Mouse (Mus musculus) midbrain, postnatal 0 days (tissue): Measurements from ENCODE around the gene Mras. TPM values are rescaled to one million over a fixed set of nuclear protein-coding genes. Genes with fewer than 3 reads are reported as not detected.

ENCODE experiments used
- ATAC-seq: fragments of 200-750 bp; cut with Nextera tagmentation; 2 replicates; pipeline ENCODE4 v1.8.0; 2017; ENCODE audit warnings: moderate number of reproducible peaks, mild to moderate bottlenecking, moderate TSS enrichment, moderate library complexity; ENCODE audit not compliant: low FRiP score
- DNase-seq: peaks from one replicate; pipeline ENCODE4 v3.0.0-alpha.2; 2015; ENCODE audit warnings: low spot score
- H3K27ac ChIP-seq: fragments of 300-500 bp; sonication (generic); 2 replicates; pipeline ENCODE4 v1.5.1; 2014; ENCODE audit warnings: low read depth, mild to moderate bottlenecking, low read length, mixed read lengths
- H3K27me3 ChIP-seq: fragments of 300-500 bp; sonication (generic); 2 replicates; pipeline ENCODE4 v1.6.1; 2014; ENCODE audit warnings: low read length, control low read depth, mixed read lengths; ENCODE audit not compliant: insufficient read depth
- H3K36me3 ChIP-seq: fragments of 300-500 bp; sonication (generic); 2 replicates; pipeline ENCODE4 v1.6.1; 2014; ENCODE audit warnings: low read length, control low read depth, mixed read lengths; ENCODE audit not compliant: insufficient read depth
- H3K4me1 ChIP-seq: fragments of 300-500 bp; sonication (generic); 2 replicates; pipeline ENCODE4 v1.6.1; 2014; ENCODE audit warnings: mild to moderate bottlenecking, control low read depth, antibody characterized with exemption, low read length, mixed read lengths; ENCODE audit not compliant: insufficient read depth
- H3K4me2 ChIP-seq: fragments of 300-500 bp; sonication (generic); 2 replicates; pipeline ENCODE4 v1.6.1; 2014; ENCODE audit warnings: low read depth, mild to moderate bottlenecking, low read length, mixed read lengths; ENCODE audit not compliant: poor library complexity, severe bottlenecking
- H3K4me3 ChIP-seq: fragments of 300-500 bp; sonication (generic); 2 replicates; pipeline ENCODE4 v1.5.1; 2014; ENCODE audit warnings: low read depth, mild to moderate bottlenecking, low read length, moderate library complexity
- H3K9ac ChIP-seq: fragments of 300-500 bp; sonication (generic); replicated peaks from 2 replicates; pipeline ENCODE4 v1.6.1; 2014; ENCODE audit warnings: mild to moderate bottlenecking, low read length, moderate library complexity, mixed read lengths; ENCODE audit not compliant: poor library complexity, severe bottlenecking
- H3K9me3 ChIP-seq: fragments of 300-500 bp; sonication (generic); 2 replicates; pipeline ENCODE4 v1.6.1; 2016; ENCODE audit warnings: low read length, control low read depth
- CTCF ChIP-seq: IDR thresholded peaks from 2 replicates; pipeline ENCODE4 v1.5.1; 2016; ENCODE audit warnings: antibody characterized with exemption, mild to moderate bottlenecking
- WGBS: fragments of 180-500 bp; shearing (Covaris S2); extraction: QIAGEN DNeasy Blood & Tissue Kit; methylation state at CpG from one replicate; pipeline ENCODE4 v1.1.7; 2014; 5-methylcytosine and 5-hydroxymethylcytosine counted together
- polyA plus RNA-seq: library from polyadenylated mRNA; unstranded; fragments of >200 nt; fragmentation: Nextera tagmentation; extraction: Ambion mirVana; gene quantifications from 2 replicates; pipeline ENCODE4 v1.2.1, GENCODE M21; 2015
- total RNA-seq: library from RNA; depleted of rRNA; stranded (reverse); fragments of >200 nt; gene quantifications from 2 replicates; pipeline ENCODE4 v1.2.3, GENCODE M21; 2014

The Mras gene
- total and polyA plus RNA-seq, 2 experiments from 2014 or later: 72.6 to 92.9 TPM

- WGBS: 75% methylated on average over 7 of the region's 7 CpGs
- Histone ChIP-seq H3K27me3 (no peaks in the 10 kb centered on the region), H3K4me2 (no peak overlapping the region), H3K4me1 (no peaks in the 10 kb centered on the region), H3K9me3 (no peaks in the 10 kb centered on the region), H3K36me3 (no peaks in the 10 kb centered on the region), H3K27ac (no peak overlapping the region), H3K9ac (no peak overlapping the region), H3K4me3 (no peak overlapping the region)
- TF ChIP-seq CTCF: no peak
- ATAC-seq: no peak
- no peak for DNase-seq
Observed at GRCm38 (mm10) chr9:99368431-99368830, 68.8 kb downstream of the Mras start.

GRCm38 (mm10) chr9:99365906-99366305, 71.3 kb downstream of the Mras start:
- no peak overlapping the region for H3K4me3 ChIP-seq
- no peak for DNase-seq
- WGBS: 80% methylated on average over 3 of the region's 3 CpGs

GRCm38 (mm10) chr9:99363076-99363475, 74.1 kb downstream of the Mras start:
- 0 out of 2 replicates have a peak, but pooled peaks cover 2% of the 10 kb centered on the region for H3K4me1 ChIP-seq
- DNase-seq: no peak
- H3K27ac ChIP-seq: no peak overlapping the region
- H3K4me2 ChIP-seq: no peak overlapping the region
- no peak for ATAC-seq
- no peaks in the 10 kb centered on the region for H3K36me3 ChIP-seq
- H3K9me3 ChIP-seq: no peaks in the 10 kb centered on the region
- WGBS: 56% methylated on average over 8 of the region's 8 CpGs
- TF ChIP-seq CTCF: no peak
- peaks cover 9% of the 10 kb centered on the region; the same call in 1 of the 2 replicates for H3K27me3 ChIP-seq
- H3K9ac ChIP-seq: no peak overlapping the region
- H3K4me3 ChIP-seq: no peak overlapping the region

More at GRCm38 (mm10) chr9:99365906-99366305, 71.3 kb downstream of the Mras start:
- Histone ChIP-seq H3K4me1 (no peaks in the 10 kb centered on the region), H3K27ac (no peak overlapping the region), H3K9me3 (no peaks in the 10 kb centered on the region), H3K27me3 (no peaks in the 10 kb centered on the region), H3K36me3 (no peaks in the 10 kb centered on the region), H3K4me2 (no peak overlapping the region), H3K9ac (no peak overlapping the region)
- no peak for ATAC-seq
- no peak for TF ChIP-seq CTCF

GRCm38 (mm10) chr9:99361946-99362345, 75.2 kb downstream of the Mras start:
- no peak for TF ChIP-seq CTCF
- Histone ChIP-seq H3K27ac (no peak overlapping the region), H3K27me3 (peaks cover 14% of the 10 kb centered on the region), H3K36me3 (no peaks in the 10 kb centered on the region), H3K4me3 (no peak overlapping the region), H3K9me3 (no peaks in the 10 kb centered on the region), H3K9ac (no peak overlapping the region), H3K4me1 (peaks cover 7% of the 10 kb centered on the region; the same call in 1 of the 2 replicates), H3K4me2 (no peak overlapping the region)
- 92% methylated on average over 9 of the region's 9 CpGs for WGBS
- no peak for ATAC-seq
- DNase-seq: no peak

GRCm38 (mm10) chr9:99359012-99359411, 78.2 kb downstream of the Mras start:
- Histone ChIP-seq H3K9me3 (no peaks in the 10 kb centered on the region), H3K9ac (no peak overlapping the region), H3K4me1 (peaks cover 7% of the 10 kb centered on the region; the same call in 1 of the 2 replicates), H3K4me2 (no peak overlapping the region), H3K4me3 (no peak overlapping the region), H3K36me3 (no peaks in the 10 kb centered on the region), H3K27me3 (peaks cover 27% of the 10 kb centered on the region), H3K27ac (no peak overlapping the region)
- TF ChIP-seq CTCF: no peak
- ATAC-seq (no peak), DNase-seq (no peak)
- WGBS: 91% methylated on average over 15 of the region's 15 CpGs

- under 1% methylated on average over 58 of the region's 66 CpGs for WGBS
- ATAC-seq: 0 out of 2 replicates have a peak, but pooled peaks have one; percentile 34
Observed at GRCm38 (mm10) chr9:99357921-99358692, 79.1 kb downstream of the Mras start, which contains the start of gene Esyt3. Esyt3 (minus strand) TSS chr9:99358557.

More at GRCm38 (mm10) chr9:99357921-99358692, 79.1 kb downstream of the Mras start, which contains the start of gene Esyt3:
- Histone ChIP-seq H3K27ac (no peak within 1 kb of the TSS), H3K4me2 (peak within 1 kb of the TSS; percentile 98), H3K4me3 (peak within 1 kb of the TSS; percentile 47), H3K4me1 (peaks cover 7% of the 10 kb centered on the region; the same call in 1 of the 2 replicates), H3K36me3 (no peaks in the 10 kb centered on the region), H3K27me3 (peaks cover 27% of the 10 kb centered on the region), H3K9me3 (no peaks in the 10 kb centered on the region), H3K9ac (peak within 1 kb of the TSS; percentile 29; the same call in 1 of the 2 replicates)
- TF ChIP-seq CTCF: no peak
- peak; percentile 42 for DNase-seq
